Mouse (Mus musculus): ENCODE data around the gene Fam170b.

GRCm38 (mm10) chr14:32833847-32834246 lies at the start of gene Fam170b:
- TF ChIP-seq CTCF (IDR thresholded peaks at IDR 0.05; ENCODE audit: control insufficient read depth, insufficient read depth, insufficient read length) (no peak), MAX (IDR thresholded peaks at IDR 0.05) (no peak)
